Mouse (Mus musculus) effector memory CD4-positive, alpha-beta T cell, adult 7 months (primary cell): ENCODE results near the gene Enpp6. TPM values are rescaled to one million over a fixed set of nuclear protein-coding genes. Genes with fewer than 3 reads are reported as not detected.

ENCODE experiments used
- polyA plus RNA-seq: library from polyadenylated mRNA; unstranded; fragments of 100-300 nt; shearing (Covaris generic); gene quantifications from one replicate; pipeline ENCODE4 v1.2.1, GENCODE M21; 2017

Enpp6 gene
- polyA plus RNA-seq, result 1.3 TPM

GRCm38 (mm10) chr8:46986386-46987140 lies at the start of gene Enpp6:
TSS of gene Enpp6 (plus strand) at chr8:46986887.

Other genes with a start within 250 kb of the Enpp6 start
- 101 TPM for gene Irf2, start 247.2 kb upstream of the Enpp6 start, polyA plus RNA-seq